Mouse (Mus musculus) frontal cortex, adult 2 months (tissue): ENCODE results near the gene 4932438H23Rik. TPM values are rescaled to one million over a fixed set of nuclear protein-coding genes. Genes with fewer than 3 reads are reported as not detected.

Experiments used
- DNase-seq, 2 experiments: peaks; one replicate each; pipeline ENCODE4 v3.0.0; 2022; ENCODE audit warnings: low spot score in 1 of 2; ENCODE audit errors: extremely low spot score in 1 of 2
- polyA plus RNA-seq: library from polyadenylated mRNA; depleted of rRNA; stranded (reverse); fragments of >200 nt; gene quantifications from 2 replicates; pipeline ENCODE4 v1.2.3, GENCODE M21; 2012; rRNA removed

Gene 4932438H23Rik
- polyA plus RNA-seq, 1 experiment, result 1.6 TPM

DNA sequence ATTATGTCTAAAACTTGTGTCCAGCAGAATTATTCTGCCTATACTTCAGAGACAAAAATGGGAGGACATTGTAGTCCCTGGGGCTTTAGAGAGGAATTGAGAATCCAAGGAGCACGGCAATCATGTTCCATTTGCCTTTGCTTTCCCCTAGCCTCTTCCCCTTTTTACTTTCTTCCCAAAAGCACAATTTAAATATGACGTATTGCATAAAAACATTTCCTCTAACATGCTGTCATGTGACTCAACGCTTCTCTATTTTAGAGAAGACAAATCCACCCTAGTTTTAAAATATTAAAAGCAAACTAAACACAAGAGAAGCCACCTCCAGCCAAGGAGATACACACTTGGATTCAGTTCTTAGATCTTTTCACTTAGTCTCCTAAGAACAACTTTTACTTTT is 83.1 kb downstream of the 4932438H23Rik start:
- no peak for DNase-seq

DNA sequence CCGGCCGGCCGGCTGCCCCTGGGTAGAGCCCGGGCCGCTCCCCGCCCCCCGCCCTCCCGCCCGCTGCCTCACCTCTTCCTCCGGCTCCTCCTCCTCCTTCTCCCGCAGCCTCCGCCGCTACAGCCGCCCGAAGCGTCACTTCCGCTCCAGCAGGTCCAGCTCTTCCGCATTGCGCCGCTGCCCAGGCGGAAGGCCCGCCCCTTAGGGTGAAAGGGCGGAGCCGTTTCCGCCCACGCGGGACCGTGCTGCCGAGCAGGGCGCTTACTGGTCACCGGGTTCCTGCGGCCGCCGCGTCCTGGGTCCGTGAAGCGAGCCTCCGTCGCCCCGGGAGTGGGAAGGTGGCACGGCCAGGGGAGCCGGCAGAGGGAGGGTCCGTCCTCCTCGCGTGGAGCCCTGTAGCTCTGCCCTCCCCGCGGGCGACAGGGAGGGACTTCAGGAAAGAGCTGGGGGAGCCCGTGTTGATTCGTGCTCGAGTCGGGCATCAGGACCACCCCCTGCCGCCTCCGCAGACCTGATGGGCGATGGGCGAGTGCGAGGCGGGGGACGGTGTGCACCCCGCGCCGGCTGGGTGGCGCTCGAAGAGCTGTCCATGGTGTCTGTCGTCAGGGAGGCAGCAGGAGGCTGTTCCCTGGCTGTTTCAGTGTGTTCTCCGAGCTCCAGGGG is 83.8 kb downstream of the 4932438H23Rik start, which contains the start of gene Synj1:
Gene Synj1 (minus strand): TSS at position 288 of the 663 bp plus-strand sequence.
- DNase-seq, result peak; percentile 84 to 93

DNA sequence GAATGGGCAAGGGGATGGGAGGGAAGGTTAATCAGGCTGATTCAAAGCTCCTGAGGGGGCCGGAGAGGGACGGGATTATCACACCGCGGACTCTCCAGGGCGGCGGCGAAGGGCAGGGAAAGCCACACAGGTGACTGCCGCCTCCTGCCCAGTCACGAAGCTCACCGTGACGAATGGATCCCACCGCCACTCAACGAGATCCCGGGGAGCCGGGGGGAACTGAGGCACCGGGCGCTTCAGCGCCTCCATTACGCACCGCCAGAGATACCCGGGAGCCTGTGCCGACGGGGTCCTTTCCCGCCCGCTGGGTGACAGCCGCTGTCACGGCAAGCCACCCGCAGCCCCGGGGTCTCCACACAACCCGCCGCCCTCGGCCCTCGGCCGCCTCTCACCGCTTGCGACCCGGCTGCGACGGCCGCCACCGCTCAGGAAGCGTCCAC is 84.3 kb downstream of the 4932438H23Rik start:
- DNase-seq, result peak; percentile 19 to 29

DNA sequence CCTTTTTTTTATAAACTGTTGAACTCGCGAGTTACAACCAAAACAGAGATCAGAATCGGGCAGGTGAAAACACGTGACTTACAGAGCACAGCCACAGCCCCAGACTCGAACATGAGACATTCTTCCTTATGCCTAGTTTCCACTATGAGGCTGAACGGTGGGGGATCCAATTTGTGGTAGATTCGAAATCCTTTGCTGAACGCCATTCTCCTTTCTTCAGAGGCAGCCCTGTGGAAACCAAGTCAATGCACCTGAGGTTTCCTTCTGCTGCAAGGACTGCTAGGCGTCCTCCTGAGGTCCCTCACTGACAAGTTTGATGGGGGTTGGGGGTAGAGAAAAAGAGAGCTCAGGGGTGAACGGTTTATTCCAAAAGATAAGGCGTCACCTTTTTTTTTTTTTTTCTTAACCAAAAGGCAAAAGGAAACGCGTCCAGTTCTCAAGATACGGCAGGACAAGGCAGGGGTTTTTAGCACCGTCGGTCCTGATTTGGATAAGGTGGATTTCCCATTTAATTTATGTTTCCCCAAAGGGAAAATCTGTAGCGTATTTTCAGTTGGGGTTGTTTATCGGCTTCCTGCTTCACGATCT is 84.9 kb downstream of the 4932438H23Rik start:
- peak in 1 of 2 experiments; percentile 32 for DNase-seq

DNA sequence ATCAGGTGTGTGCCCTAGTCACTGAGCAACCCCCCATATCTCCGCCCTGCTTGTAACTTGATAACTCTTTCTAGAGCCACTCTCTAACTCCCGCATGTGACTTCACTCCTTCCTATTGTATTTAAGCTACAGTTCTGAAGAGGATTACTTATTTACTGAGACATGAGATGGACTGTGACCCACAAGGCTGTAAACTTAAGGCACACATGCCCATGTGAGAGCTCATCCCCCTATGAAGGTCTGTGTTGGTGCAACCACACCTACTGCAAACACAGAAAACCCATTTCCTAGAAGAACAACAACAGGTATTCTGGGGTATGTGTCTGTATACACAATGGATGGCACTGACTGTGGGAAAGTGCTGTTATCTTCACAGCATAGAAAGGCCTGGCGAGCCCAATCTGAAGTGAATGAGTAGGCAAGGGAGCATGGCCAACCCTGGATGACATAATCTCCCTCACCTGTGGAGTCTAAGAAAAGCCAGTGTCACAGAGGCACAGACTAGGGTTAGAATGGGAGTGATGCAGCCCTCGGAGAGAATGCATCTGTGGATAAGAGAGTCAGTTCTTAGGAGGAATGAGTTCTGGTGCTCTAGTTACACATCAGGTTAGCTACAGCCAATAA is 89.9 kb downstream of the 4932438H23Rik start:
- no peak for DNase-seq

Other genes with a start within 250 kb of the 4932438H23Rik start
- gene Cfap298, start 160.0 kb downstream of the 4932438H23Rik start, polyA plus RNA-seq, result 35.6 and 40.2 TPM in 2 replicates
- gene Synj1, start 83.8 kb downstream of the 4932438H23Rik start, polyA plus RNA-seq, result 141 and 155 TPM in 2 replicates
- gene Paxbp1, start 50.6 kb downstream of the 4932438H23Rik start, polyA plus RNA-seq, result 101 and 103 TPM in 2 replicates
- 30.1 and 31.8 TPM in 2 replicates for gene Olig2, start 130.3 kb upstream of the 4932438H23Rik start, polyA plus RNA-seq
- 163 and 191 TPM in 2 replicates for gene Olig1, start 174.7 kb upstream of the 4932438H23Rik start, polyA plus RNA-seq